Mouse (Mus musculus) embryonic stem cell, embryonic (primary cell): ENCODE results near the gene Dnaaf5.

Source experiments
- CTCF ChIA-PET, 4 experiments: fragments of 300-600 bp in 2 of 4; fragments of 350-600 bp in 2 of 4; sonication (Branson Sonifier 250); formaldehyde crosslinking; loops; one replicate each; lab custom pipeline; 2022; ENCODE audit warnings: inconsistent platforms in 2 of 4; lab: Charles Lee
- POLR2A ChIA-PET, 4 experiments: fragments of 300-600 bp in 2 of 4; fragments of 350-600 bp in 2 of 4; sonication (Branson Sonifier 250); formaldehyde crosslinking; loops; one replicate each; lab custom pipeline; 2022; ENCODE audit warnings: antibody characterized with exemption in 4 of 4, inconsistent platforms in 1 of 4; lab: Charles Lee

Gene Dnaaf5

DNA sequence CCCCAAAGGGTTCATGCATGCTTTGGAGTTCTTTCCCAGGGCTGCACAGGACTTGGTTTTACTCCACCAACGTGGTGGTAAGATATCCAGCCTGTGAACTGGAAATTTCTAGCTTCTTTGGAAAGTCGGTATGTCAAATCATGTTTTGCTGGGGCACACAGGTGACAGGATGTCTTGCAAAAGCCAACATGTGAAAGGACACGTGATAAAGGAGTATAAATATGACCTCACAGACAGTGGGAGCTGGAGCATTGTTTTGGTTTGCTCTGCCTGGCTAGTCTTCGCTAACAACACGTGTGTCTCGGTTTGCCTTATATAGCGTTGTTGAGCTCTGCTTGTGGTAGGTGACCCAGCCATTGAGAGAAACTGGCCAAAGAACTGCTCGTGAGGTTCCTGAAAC is 15.5 kb upstream of the Dnaaf5 start:
- CTCF ChIA-PET: no interaction called here
- POLR2A ChIA-PET: interaction anchor here in 3 of 4 experiments (0.6 to 1.6 kb wide), 6 partner anchors 9 to 66 kb away, joined by 3 to 5 read pairs (median 5); partner anchors contain the start of genes Dnaaf5 (in 1 of the 3), Prkar1b (in 1 of the 3) and Sun1 (in 1 of the 3)

DNA sequence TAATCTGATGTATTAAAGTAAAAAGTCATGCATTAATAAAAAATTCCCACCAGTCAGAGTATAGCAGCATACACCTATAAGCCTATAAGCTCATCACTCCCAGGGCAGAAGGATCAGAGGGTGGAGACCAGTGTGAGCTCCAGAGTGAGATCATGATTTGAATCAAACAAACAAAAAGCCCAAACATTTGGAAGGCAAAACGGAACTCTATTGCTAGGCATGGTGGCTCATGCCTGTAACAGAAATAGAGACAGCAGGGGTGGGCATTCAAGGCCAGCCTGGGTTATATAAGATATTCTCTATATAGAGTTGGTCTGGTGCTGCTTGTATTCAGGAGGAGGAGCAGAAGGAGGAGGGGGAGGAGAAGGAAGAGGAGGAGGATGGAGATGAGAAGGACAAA is 13.7 kb upstream of the Dnaaf5 start:
- POLR2A ChIA-PET: interaction anchor here in 2 of 4 experiments (0.5 to 1.1 kb wide), 2 partner anchors 14 to 201 kb away, joined by 3 to 4 read pairs; partner anchors contain the start of genes Dnaaf5 (in 1 of the 2) and Prkar1b (in 1 of the 2)
- CTCF ChIA-PET: interaction anchor here in 1 of 4 experiments (0.7 kb wide), 1 partner anchor 1788 kb away, joined by 3 read pairs; no protein-coding TSS in a partner anchor

DNA sequence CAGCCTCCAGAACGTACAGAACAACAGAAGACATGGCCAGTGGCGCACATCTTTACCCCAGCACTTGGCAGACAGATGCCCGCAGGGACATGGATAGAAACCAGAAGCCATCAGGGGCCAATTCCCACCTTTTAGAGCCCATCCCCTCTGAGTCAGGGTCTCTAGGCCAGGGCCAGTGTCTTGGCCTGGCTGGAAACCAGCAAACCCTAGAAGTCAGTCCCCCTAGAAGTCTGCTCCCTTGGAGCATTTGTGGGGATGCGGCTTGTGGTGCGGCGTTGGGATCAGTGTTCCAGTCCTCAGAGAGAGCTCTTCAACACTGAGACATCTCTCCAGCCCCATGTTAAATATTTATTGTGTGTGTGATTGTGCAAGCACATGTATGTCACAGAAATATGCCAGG is 12.8 kb upstream of the Dnaaf5 start:
- CTCF ChIA-PET: interaction anchor here in 2 of 4 experiments (0.5 to 0.7 kb wide), 2 partner anchors 63 to 1787 kb away, joined by 3 read pairs; no protein-coding TSS in a partner anchor

DNA sequence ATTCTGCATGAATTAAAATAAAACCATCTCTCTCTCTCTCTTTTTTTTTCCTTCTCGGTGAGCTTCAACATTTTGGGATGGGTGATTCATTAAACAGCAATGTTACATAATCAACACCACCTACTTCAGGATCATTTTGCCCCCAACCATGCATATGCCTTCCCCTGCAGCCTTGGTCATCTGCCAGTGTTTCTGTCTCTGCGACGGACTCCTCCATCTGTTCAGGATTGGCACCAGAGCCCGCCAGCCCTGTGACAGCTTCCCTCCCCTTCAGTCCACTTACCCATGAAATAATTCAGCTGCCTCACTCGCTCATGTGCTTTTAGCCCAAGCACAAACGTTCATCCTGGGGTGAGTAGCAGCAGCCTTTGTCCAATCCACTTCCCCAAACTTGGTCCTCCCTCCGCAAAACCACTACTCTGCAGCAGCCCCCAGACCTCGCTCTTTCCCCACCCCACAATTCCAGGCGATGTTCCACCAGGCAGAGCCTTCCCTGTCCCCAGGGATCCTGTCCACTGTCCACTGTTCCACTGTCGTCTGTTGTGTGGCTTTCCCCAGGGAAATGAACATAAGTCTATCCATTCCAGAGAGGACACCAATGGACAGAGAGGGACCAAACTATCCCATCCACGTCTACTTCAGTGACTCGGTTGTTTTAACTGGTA is 11.6 kb upstream of the Dnaaf5 start:
- ChIA-PET POLR2A (interaction anchor here in 1 of 4 experiments (0.6 kb wide), 1 partner anchor 580 kb away, joined by 3 read pairs; no protein-coding TSS in a partner anchor), CTCF (no interaction called here)

More for the DNA sequence above, 12.8 kb upstream of the Dnaaf5 start:
- POLR2A ChIA-PET: no interaction called here

DNA sequence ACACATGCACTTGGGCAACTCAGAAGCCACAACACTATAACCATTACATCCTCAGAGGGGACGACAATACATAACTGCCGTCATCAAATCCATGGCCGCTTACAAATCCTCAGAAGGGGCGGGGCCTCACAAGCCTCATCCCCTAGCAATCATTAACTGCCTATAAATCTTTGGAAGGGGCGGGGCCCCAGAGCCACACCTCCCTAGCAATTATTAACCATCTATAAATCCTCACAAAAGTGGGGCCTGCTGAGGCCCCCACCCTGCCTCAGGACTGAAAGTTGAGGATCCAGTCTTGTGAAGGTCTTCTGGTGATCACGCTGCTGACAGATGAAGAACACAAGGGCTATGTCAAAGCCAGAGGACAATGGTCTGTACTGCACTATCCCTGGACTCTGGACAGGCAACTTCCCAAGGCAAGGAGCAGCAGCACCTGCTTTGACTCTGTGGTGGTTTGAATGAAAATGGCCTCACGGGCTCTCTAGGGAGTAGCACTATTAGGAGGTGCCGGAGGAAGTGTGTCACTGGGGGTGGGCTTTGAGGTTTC is 11.0 kb upstream of the Dnaaf5 start:
- ChIA-PET POLR2A (no interaction called here), CTCF (interaction anchor here in 1 of 4 experiments (0.6 kb wide), 1 partner anchor 188 kb away, joined by 3 read pairs; no protein-coding TSS in a partner anchor)

DNA sequence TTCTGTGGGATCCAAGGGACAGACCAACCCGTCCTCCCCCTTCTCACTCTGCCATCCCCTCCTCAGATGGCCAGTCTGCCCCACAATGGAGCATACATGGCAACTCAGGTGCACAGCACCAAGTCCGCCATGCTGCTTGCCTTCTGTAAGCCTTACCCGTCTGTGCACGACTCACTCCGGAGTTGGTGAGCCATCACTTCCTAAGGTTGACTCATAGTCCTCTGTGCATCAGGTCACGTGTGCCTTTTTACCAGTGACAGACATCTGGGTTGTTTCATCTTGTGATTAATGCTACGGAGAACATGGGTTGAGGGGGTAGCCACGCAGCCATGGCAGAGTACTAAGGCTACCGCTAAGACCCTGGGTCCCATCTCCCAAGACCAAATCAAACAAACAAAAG is 9.4 kb upstream of the Dnaaf5 start:
- ChIA-PET POLR2A (interaction anchor here in 1 of 4 experiments (1.4 kb wide), 1 partner anchor 9 kb away, joined by 7 read pairs; the partner anchor contains the start of genes Dnaaf5 and Prkar1b), CTCF (no interaction called here)

DNA sequence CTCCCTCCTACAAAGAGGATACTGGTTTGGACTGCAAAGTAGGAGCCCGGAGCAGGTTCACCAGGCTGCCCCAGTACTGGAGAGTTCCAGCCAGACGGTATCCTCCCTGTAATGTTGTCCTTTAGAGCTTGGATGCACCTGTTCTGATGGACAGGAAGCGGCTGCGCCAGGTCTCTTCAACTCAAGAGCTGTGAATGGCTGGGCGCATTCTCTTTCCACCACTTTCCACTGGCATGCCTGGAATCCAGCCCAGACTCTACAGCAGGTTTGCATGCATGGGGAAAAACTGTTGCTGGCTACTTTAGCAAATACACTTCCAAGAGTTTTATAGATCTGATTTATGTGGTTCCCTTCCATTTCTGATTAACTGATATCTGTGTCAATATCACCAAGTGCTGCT is 8.7 kb upstream of the Dnaaf5 start:
- ChIA-PET POLR2A (interaction anchor here in 2 of 4 experiments (0.6 to 1.4 kb wide), 2 partner anchors 8 to 433 kb away, joined by 4 to 7 read pairs; partner anchors contain the start of genes Dnaaf5 (in 1 of the 2) and Prkar1b (in 1 of the 2)), CTCF (interaction anchor here in 2 of 4 experiments (0.6 to 1.0 kb wide), 2 partner anchors 13 to 77 kb away, joined by 3 read pairs; no protein-coding TSS in a partner anchor)

DNA sequence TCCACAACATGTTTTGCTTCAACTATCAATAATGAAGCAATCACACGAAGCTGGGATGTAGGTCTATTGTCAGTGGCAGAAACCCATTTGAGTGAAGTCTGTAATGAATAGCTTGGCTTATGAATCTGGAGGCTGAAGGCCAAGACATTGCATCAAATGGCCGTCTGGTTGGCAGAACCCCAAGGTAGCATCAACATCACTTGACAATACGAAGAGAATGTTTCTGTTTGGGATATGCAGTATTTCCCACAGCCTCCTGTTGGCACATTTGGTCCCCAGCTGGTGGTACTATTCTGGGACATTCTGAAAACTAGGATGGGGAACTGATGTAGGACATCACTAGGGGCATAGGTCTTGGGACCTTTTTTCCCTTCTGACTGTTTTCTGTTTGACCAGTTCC is 6.1 kb upstream of the Dnaaf5 start:
- POLR2A ChIA-PET: interaction anchor here in 1 of 4 experiments (0.6 to 1.9 kb wide), 2 partner anchors 9 to 69 kb away, joined by 3 to 5 read pairs; no protein-coding TSS in a partner anchor
- CTCF ChIA-PET: interaction anchor here in 1 of 4 experiments (1.7 kb wide), 1 partner anchor 139 kb away, joined by 3 read pairs; no protein-coding TSS in a partner anchor

DNA sequence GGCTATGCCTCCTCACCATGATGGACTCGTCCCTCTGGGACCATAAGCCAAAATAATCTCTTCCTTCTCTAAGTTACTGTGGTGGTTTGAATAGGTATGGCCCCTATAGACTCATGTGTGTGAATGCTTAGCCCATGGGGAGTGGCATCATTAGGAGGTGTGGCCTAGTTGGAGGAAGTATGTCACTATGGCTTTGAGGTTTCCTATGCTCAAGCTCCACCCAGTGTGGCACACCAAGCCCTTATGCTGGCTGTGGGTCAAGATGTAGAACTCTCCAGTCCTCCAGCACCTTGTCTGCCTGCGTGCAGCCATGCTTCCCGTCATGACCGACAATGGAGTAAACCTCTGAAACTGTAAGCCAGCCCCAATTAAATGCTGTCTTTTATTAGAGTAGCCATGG is 4.3 kb upstream of the Dnaaf5 start:
- ChIA-PET POLR2A (interaction anchor here in 3 of 4 experiments (0.5 to 1.8 kb wide), 7 partner anchors 11 to 171 kb away, joined by 3 to 4 read pairs (median 3); no protein-coding TSS in a partner anchor), CTCF (interaction anchor here in 1 of 4 experiments (1.3 to 1.7 kb wide), 2 partner anchors 38 to 137 kb away, joined by 3 to 4 read pairs; no protein-coding TSS in a partner anchor)

DNA sequence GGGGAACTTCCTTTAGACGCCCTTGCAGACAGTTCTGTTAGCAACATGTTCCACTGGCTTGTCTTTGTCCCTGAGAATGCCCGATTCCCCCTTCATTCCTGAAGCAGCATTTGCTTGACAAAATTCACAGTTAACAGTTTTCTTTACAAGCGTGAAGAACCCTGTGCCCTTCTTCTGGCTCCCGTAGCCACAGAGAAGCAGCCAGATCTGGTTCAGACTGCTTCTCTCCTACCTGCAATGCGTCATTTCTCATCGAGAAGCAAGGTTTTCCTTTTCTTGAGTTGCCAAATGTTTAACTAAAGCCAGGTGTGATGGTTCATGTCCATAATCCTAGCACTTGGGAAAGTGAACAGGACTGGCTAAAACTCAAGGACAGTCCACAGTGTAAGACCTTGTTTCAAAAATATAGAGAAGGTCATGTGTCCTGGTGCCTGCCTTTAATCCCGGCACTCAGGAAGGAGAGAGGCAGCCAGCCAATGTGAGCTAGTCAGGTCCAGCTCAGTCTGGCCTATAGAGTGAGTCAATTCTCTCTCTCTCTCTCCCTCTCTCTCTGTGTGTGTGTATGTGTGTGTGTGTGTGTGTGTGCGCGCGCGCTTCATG is 3.4 kb upstream of the Dnaaf5 start:
- POLR2A ChIA-PET: interaction anchor here in 3 of 4 experiments (0.7 to 1.8 kb wide), 12 partner anchors 10 to 171 kb away, joined by 3 to 12 read pairs (median 3); partner anchors contain the start of gene Sun1 (in 1 of the 3)

DNA sequence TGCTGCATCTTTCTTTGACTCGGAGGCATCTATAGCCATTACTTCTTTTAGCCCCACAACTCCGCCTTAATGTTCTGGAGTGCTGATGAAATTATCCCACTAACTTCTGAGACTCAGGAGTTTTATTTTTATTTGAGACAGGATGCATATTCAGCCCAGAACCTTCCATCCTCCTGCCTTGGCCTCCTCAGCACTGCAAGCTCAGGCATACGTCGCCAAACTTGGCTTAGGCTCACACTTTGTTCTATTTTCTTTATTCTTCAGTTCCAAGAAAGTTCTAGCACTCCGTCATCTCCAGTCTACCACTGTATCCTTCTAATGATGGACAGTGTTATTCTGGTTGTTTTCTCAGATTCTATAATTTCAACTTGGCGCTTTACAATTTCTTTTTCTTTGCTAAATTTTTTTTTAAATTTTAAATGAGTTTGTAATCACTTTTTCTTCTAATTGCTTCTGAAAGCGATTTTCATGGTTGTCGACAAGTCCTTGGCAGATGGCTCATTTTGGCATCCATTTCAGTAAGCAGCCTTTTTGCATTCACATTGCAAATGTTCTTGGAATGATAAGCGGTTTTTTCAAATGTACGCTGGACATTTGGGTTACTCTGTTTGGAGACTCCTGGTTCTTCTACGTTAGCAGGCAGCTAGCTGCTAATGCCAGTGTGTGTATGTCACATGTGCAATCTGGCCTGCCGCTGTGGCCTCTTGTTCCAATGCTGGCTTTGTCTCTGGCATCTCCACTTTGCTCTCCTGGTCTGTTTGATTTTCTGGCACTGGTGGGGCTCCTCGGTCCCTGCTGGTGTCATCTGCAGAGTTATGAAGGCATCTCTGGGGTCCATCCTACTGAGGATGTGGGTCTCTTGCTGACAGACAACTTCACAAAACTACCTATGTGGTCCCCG is 2.6 kb upstream of the Dnaaf5 start:
- POLR2A ChIA-PET: interaction anchor here in 3 of 4 experiments (0.7 to 2.4 kb wide), 8 partner anchors 13 to 150 kb away, joined by 3 to 24 read pairs (median 3); partner anchors contain the start of gene Sun1 (in 1 of the 3)
- CTCF ChIA-PET: interaction anchor here in 1 of 4 experiments (1.2 kb wide), 1 partner anchor 18 kb away, joined by 3 read pairs; no protein-coding TSS in a partner anchor

More for the DNA sequence above, 3.4 kb upstream of the Dnaaf5 start:
- CTCF ChIA-PET: interaction anchor here in 1 of 4 experiments (0.6 to 1.2 kb wide), 2 partner anchors 17 to 67 kb away, joined by 3 to 5 read pairs; no protein-coding TSS in a partner anchor

DNA sequence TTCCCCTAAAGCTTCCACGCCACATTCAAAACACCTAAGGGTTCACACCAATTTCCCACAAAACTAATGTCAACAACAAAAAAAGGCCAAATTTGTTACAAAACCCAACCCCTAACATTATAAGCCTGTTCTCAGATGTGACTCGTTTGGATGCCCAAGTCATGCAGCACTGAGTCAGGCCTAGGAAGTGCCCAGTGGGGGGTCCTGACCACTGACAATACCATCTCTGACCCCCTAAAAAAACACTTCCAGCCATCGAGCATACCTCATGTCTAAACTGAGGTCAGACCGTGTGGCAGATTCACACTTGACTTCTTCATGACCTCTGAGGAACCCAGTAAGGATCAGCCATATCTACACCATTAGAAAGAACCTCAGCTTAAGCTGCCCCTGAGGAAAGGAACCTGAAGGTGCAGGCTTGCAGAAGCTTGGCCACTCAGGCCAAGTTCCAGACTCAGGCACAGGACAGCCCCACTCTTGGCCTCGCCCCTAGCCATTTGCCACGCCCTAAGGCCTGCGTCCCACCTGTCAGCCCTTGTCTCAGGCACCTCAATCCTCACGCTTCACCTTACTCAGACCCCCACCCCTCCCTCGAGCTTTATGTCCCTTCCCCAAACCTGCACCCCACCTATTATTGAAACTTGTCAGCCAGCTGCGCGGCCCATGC is 884 bp upstream of the Dnaaf5 start:
- ChIA-PET CTCF (interaction anchor here in 3 of 4 experiments (0.6 to 1.2 kb wide), 7 partner anchors 10 to 204 kb away, joined by 3 to 4 read pairs (median 3); no protein-coding TSS in a partner anchor), POLR2A (interaction anchor here in 3 of 4 experiments (0.6 to 3.2 kb wide), 43 partner anchors 8 to 1363 kb away, joined by 3 to 28 read pairs (median 4); partner anchors contain the start of genes Get4 (in 2 of the 3), Sun1 (in 2 of the 3), Fam20c (in 1 of the 3) and Pdgfa (in 1 of the 3))

DNA sequence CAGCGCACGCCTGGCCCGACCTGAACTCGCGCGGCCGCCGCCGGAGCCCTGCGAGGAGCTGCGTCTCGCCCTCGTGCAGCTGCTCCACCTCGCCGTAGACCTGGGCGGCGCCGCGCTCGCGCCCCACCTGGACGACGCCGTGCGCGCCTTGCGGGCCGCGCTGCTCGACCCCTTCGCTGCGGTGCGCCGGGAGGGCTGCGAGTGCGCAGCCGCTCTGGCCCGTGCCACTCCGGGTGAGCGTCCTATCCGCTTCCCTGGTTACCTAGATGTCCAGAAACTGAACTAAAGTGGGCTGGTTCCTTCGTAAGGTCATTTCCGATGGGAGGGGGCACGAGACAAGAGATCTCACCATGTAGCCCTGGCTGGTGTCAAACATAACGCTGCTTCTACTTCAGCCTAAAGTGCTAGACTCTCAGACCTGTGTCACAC is 594 bp downstream of the Dnaaf5 start:
- POLR2A ChIA-PET: interaction anchor here in 2 of 4 experiments (0.6 to 3.2 kb wide), 7 partner anchors 9 to 531 kb away, joined by 3 to 28 read pairs (median 4); partner anchors contain the start of genes Get4 (in 2 of the 2), Sun1 (in 1 of the 2) and Zfp68 (in 1 of the 2)

DNA sequence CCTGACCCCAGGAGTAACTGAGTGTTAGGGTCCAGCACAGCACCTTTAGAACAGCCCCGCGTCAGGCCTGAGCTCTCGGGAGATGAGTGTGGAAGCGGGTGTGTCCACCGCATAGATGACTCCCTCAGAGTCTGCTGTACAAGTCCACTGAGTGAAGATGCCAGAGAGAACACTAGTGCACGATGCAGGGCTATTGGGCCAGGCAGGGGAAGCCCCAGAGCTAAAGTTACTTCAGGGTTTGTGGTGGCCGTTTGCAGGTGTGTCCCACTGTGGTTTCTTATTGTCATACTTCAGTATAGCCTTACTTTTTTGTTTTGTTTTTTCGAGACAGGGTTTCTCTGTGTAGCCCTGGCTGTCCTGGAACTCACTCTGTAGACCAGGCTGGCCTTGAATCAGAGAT is 10.9 kb downstream of the Dnaaf5 start:
- CTCF ChIA-PET: no interaction called here
- POLR2A ChIA-PET: interaction anchor here in 2 of 4 experiments (1.1 to 2.0 kb wide), 4 partner anchors 11 to 38 kb away, joined by 3 to 10 read pairs (median 5); partner anchors contain the start of genes Dnaaf5 (in 2 of the 2) and Prkar1b (in 2 of the 2)

More for the DNA sequence above, 594 bp downstream of the Dnaaf5 start:
- CTCF ChIA-PET: interaction anchor here in 1 of 4 experiments (0.8 kb wide), 1 partner anchor 62 kb away, joined by 3 read pairs; no protein-coding TSS in a partner anchor

DNA sequence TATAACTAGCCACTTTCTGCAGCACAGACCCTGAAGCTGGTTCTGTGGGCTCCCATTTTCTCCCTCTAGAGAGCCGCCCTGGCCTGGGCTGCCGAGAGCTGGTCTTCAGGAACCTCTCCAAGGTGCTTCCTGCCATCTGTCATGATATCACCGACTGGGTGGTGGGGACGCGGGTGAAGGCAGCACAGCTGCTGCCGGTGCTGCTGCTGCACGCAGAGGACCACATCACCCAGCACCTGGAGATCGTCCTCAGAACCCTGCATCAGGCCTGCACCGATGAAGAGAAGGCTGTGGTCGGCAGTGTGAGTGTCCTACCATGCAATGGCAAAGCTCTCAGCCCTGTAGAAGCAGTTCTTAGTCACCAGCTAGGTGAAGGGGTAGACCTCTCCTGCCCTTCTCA is 11.6 kb downstream of the Dnaaf5 start:
- ChIA-PET POLR2A (interaction anchor here in 2 of 4 experiments (1.1 to 2.0 kb wide), 4 partner anchors 10 to 38 kb away, joined by 3 to 10 read pairs (median 5); partner anchors contain the start of genes Dnaaf5 (in 2 of the 2) and Prkar1b (in 2 of the 2)), CTCF (interaction anchor here in 1 of 4 experiments (0.5 kb wide), 1 partner anchor 89 kb away, joined by 3 read pairs; no protein-coding TSS in a partner anchor)
